In genomic region chr9:70219295-70219931, GRCm38 (mm10) we compare ENCODE assay signal across 22 mouse cellular contexts. TPM values are rescaled to one million over a fixed set of nuclear protein-coding genes. Genes with fewer than 3 reads are reported as not detected.
DNase-seq lines count a peak whose midpoint lies in the region; ATAC-seq and TF ChIP-seq lines count a peak whose summit lies in the region.
"Had no signal": no experiment of that assay in that cellular context is flagged by ENCODE, and none has a peak within 500 bp of the region (broad histone marks: within the 10 kb centered on the region; RNA-seq: fewer than 3 reads in every experiment).

No protein-coding gene starts in this region.

- peaks cover 19% of the 10 kb centered on the region for H3K4me1 ChIP-seq in stomach, embryonic 16.5 days (ENCODE audit: control insufficient read depth, insufficient read depth, low read length)
- H3K4me1 ChIP-seq in stomach, postnatal 0 days (replicated peaks; ENCODE audit: control insufficient read depth, insufficient read depth) = no peaks in the 10 kb centered on the region; the same call in 1 of the 2 replicates
- H3K4me1 ChIP-seq in intestine, postnatal 0 days (replicated peaks; ENCODE audit: control insufficient read depth, insufficient read depth, low read length) = peaks cover 3% of the 10 kb centered on the region; the same call in 1 of the 2 replicates
- H3K4me1 ChIP-seq in liver, postnatal 0 days (ENCODE audit: insufficient read depth) = peaks cover 4% of the 10 kb centered on the region; the same call in 1 of the 2 replicates

- 0 out of 2 replicates have a peak, but pooled peaks have one; percentile 41 for ATAC-seq in stomach, embryonic 16.5 days (ENCODE audit: insufficient read depth, low FRiP score)
- no peak for ATAC-seq in stomach, postnatal 0 days (ENCODE audit: low FRiP score, low TSS enrichment)
- peak; percentile 88 for ATAC-seq in intestine, postnatal 0 days
- no peak for ATAC-seq in liver, postnatal 0 days
- ATAC-seq: forebrain, embryonic 14.5 days; Patski had no signal

- no peak for DNase-seq in stomach, postnatal 0 days (ENCODE audit: low spot score)
- DNase-seq in ZHBTc4 (ENCODE audit: low read depth, low spot score) = peak; percentile 32
- DNase-seq in right cerebral cortex, postnatal 25 days = no peak
- no peak for DNase-seq in spleen, adult 18-20 months
- no peak for DNase-seq in liver, postnatal 0 days
- DNase-seq: adrenal gland, adult 2 months; adrenal gland, postnatal 25 days; cerebellum, adult 18-20 months; cerebellum, adult 9-11 months; gastrocnemius, adult 2 months; gastrocnemius, postnatal 25 days; heart, adult 18-20 months; heart, postnatal 14 days had no signal

- no peak overlapping the region for H3K27ac ChIP-seq in stomach, embryonic 16.5 days (ENCODE audit: low read length)
- no peak overlapping the region for H3K27ac ChIP-seq in stomach, postnatal 0 days (replicated peaks)
- H3K27ac ChIP-seq in intestine, postnatal 0 days (ENCODE audit: low read depth, low read length) = no peak overlapping the region
- no peak overlapping the region for H3K27ac ChIP-seq in liver, postnatal 0 days (ENCODE audit: low read depth)
- H3K27ac ChIP-seq: embryonic facial prominence, embryonic 10.5 days; gastrocnemius, adult 2 months; heart, embryonic 15.5 days; hindbrain, embryonic 10.5 days; hindbrain, embryonic 14.5 days had no signal

- H3K36me3 ChIP-seq in stomach, embryonic 16.5 days (ENCODE audit: control insufficient read depth, insufficient read depth, low read length) = no peaks in the 10 kb centered on the region
- H3K36me3 ChIP-seq in stomach, postnatal 0 days (ENCODE audit: control insufficient read depth, insufficient read depth, low read length) = no peaks in the 10 kb centered on the region
- H3K36me3 ChIP-seq in intestine, postnatal 0 days (ENCODE audit: control insufficient read depth, insufficient read depth) = no peaks in the 10 kb centered on the region
- no peaks in the 10 kb centered on the region for H3K36me3 ChIP-seq in liver, postnatal 0 days (replicated peaks; ENCODE audit: insufficient read depth, low read length)
- H3K36me3 ChIP-seq: embryonic facial prominence, embryonic 10.5 days; heart, embryonic 15.5 days; hindbrain, embryonic 10.5 days had no signal

- no peak overlapping the region for H3K4me3 ChIP-seq in stomach, embryonic 16.5 days (replicated peaks; ENCODE audit: low read length)
- no peak overlapping the region for H3K4me3 ChIP-seq in stomach, postnatal 0 days (ENCODE audit: low read depth, low read length)
- H3K4me3 ChIP-seq in intestine, postnatal 0 days (ENCODE audit: low read depth, low read length) = no peak overlapping the region
- no peak overlapping the region for H3K4me3 ChIP-seq in liver, postnatal 0 days (ENCODE audit: low read depth, low read length)
- H3K4me3 ChIP-seq: embryonic facial prominence, embryonic 10.5 days; gastrocnemius, adult 2 months; heart, embryonic 15.5 days; hindbrain, embryonic 10.5 days had no signal

- TF ChIP-seq CTCF in stomach, postnatal 0 days (IDR thresholded peaks at IDR 0.05; ENCODE audit: low read depth) = no peak
- TF ChIP-seq CTCF in intestine, postnatal 0 days (IDR thresholded peaks at IDR 0.05; ENCODE audit: low read depth) = no peak
- no peak for TF ChIP-seq CTCF in liver, postnatal 0 days (IDR thresholded peaks at IDR 0.05; ENCODE audit: low read depth)

- H3K27me3 ChIP-seq in stomach, embryonic 16.5 days (ENCODE audit: control insufficient read depth, insufficient read depth, low read length) = no peaks in the 10 kb centered on the region
- H3K27me3 ChIP-seq in stomach, postnatal 0 days (ENCODE audit: control insufficient read depth, insufficient read depth, low read length) = no peaks in the 10 kb centered on the region
- H3K27me3 ChIP-seq in intestine, postnatal 0 days (replicated peaks; ENCODE audit: control insufficient read depth, insufficient read depth, low read length) = no peaks in the 10 kb centered on the region
- H3K27me3 ChIP-seq in liver, postnatal 0 days (ENCODE audit: insufficient read depth, low read length) = no peaks in the 10 kb centered on the region
- H3K27me3 ChIP-seq: heart, embryonic 15.5 days; Patski had no signal

- H3K9me3 ChIP-seq in stomach, embryonic 16.5 days (replicated peaks; ENCODE audit: control insufficient read depth, low read length) = no peaks in the 10 kb centered on the region
- no peaks in the 10 kb centered on the region for H3K9me3 ChIP-seq in stomach, postnatal 0 days (ENCODE audit: control insufficient read depth, low read length)
- no peaks in the 10 kb centered on the region for H3K9me3 ChIP-seq in intestine, postnatal 0 days (ENCODE audit: control insufficient read depth)
- H3K9me3 ChIP-seq in liver, postnatal 0 days (ENCODE audit: low read length) = no peaks in the 10 kb centered on the region
- H3K9me3 ChIP-seq: embryonic facial prominence, embryonic 10.5 days; heart, embryonic 15.5 days; hindbrain, embryonic 10.5 days had no signal

- 63% methylated on average over 6 of the region's 6 CpGs for WGBS in stomach, embryonic 16.5 days
- WGBS in stomach, postnatal 0 days = 67% methylated on average over 6 of the region's 6 CpGs
- WGBS in intestine, postnatal 0 days = 40% methylated on average over 6 of the region's 6 CpGs
- WGBS in liver, postnatal 0 days (ENCODE audit: insufficient replicate concordance) = 55% methylated on average over 6 of the region's 6 CpGs

- H3K4me2 ChIP-seq in stomach, embryonic 16.5 days (ENCODE audit: low read depth, low read length) = no peak overlapping the region
- no peak overlapping the region for H3K4me2 ChIP-seq in stomach, postnatal 0 days (replicated peaks; ENCODE audit: low read depth)
- H3K4me2 ChIP-seq in intestine, postnatal 0 days (replicated peaks; ENCODE audit: low read depth) = 0 out of 2 replicates have a peak overlapping the region, but pooled peaks have one; percentile 6
- H3K4me2 ChIP-seq in liver, postnatal 0 days (ENCODE audit: low read depth, low read length) = no peak overlapping the region
- H3K4me2 ChIP-seq: heart, embryonic 11.5 days; heart, embryonic 15.5 days; hindbrain, embryonic 14.5 days had no signal

- no peak overlapping the region for H3K9ac ChIP-seq in stomach, embryonic 16.5 days (ENCODE audit: low read length)
- H3K9ac ChIP-seq in stomach, postnatal 0 days (ENCODE audit: low read length) = no peak overlapping the region
- H3K9ac ChIP-seq in intestine, postnatal 0 days (ENCODE audit: low read depth, low read length) = no peak overlapping the region
- H3K9ac ChIP-seq in liver, postnatal 0 days (replicated peaks) = no peak overlapping the region
- H3K9ac ChIP-seq: heart, embryonic 15.5 days; hindbrain, embryonic 14.5 days had no signal

- no peak for TF ChIP-seq EP300 in stomach, postnatal 0 days (optimal IDR thresholded peaks at IDR 0.05)
- TF ChIP-seq EP300 in liver, postnatal 0 days (IDR thresholded peaks at IDR 0.05; ENCODE audit: low read depth) = no peak

RNA-seq across cellular contexts. Expression of gene Myo1e, which starts 12.3 kb away (rescaled TPM):
- 34.3 and 37.1 TPM in 2 replicates for polyA plus RNA-seq in stomach, embryonic 16.5 days (2015; fragmentation: Nextera tagmentation; extraction: Ambion mirVana)
- polyA plus RNA-seq in stomach, postnatal 0 days (2015; fragmentation: Nextera tagmentation; extraction: Ambion mirVana) = 15.3 and 15.7 TPM in 2 replicates
- polyA plus RNA-seq in intestine, postnatal 0 days (2015; fragmentation: Nextera tagmentation; extraction: Ambion mirVana) = 15.2 and 16.2 TPM in 2 replicates
- polyA plus RNA-seq in liver, postnatal 0 days (2015; fragmentation: Nextera tagmentation; extraction: Ambion mirVana) = 5.4 and 7.4 TPM in 2 replicates

Comparison
In these comparisons a context has a peak if more than half of its experiments do, and no peak if none do; other contexts are left out.
1. ATAC-seq: peak in stomach, embryonic 16.5 days (single experiment) and intestine, postnatal 0 days (single experiment); none in stomach, postnatal 0 days (single experiment) and liver, postnatal 0 days (single experiment).